Mouse (Mus musculus): ENCODE data around the gene Synrg. TPM values are rescaled to one million over a fixed set of nuclear protein-coding genes. Genes with fewer than 3 reads are reported as not detected.

Synrg gene
- total and polyA plus RNA-seq, 3 experiments: 9.5 to 25.2 (median 15.8) TPM

DNA sequence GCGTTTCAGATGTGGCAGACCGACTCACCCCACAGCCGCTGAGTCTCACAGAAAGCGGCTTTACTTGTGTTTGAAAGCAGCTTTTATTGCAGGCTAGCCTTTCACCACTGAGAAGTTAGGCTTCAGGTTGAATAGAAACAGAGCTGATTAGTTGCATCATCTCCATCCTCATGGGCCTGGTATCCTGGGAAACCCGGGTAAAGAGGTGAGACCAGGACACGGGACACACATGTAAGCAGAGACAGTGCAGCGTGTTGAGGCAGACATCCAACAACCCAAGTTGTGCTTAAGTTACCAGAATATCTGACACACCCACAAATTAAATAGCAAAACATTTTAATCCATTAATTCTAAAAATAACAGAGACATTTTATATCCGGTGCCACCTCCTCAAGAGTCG lies 114.4 kb downstream of the Synrg start:
- peaks cover 27 to 59% of the 10 kb centered on the region in 2 experiments for H3K36me3 ChIP-seq (replicated peaks in 1 of 2; ENCODE audit: control insufficient read depth in 1 of 2, insufficient read depth in 1 of 2, low read length in 1 of 2)
- H3K79me2 ChIP-seq (replicated peaks; ENCODE audit: control insufficient read depth, extremely low read depth, insufficient read depth, poor library complexity, severe bottlenecking): no peaks in the 10 kb centered on the region
- H3K27me3 ChIP-seq (replicated peaks): no peaks in the 10 kb centered on the region
- dilution Hi-C loops (cut with MboI; ENCODE audit: extremely low pct_ligation_motif_present, extremely low pct_unique_long_range_greater_than_20kb, low sequenced_read_pairs) (no loop called here), in situ Hi-C loops (cut with MboI; ENCODE audit: low pct_ligation_motif_present, low pct_unique_long_range_greater_than_20kb, low sequenced_read_pairs) (no loop called here)
- TF ChIP-seq JUND (conservative IDR thresholded peaks at IDR 0.05; ENCODE audit: low read depth, low read length): no peak
- TF ChIP-seq MYC (IDR thresholded peaks at IDR 0.05; ENCODE audit: low read depth, low read length): no peak
- no peak for TF ChIP-seq E2F4 (IDR thresholded peaks at IDR 0.05; ENCODE audit: insufficient replicate concordance, low read depth, low read length)
- TF ChIP-seq MEF2A (IDR thresholded peaks at IDR 0.05; ENCODE audit: borderline replicate concordance, low read depth, low read length): no peak
- no peak for TF ChIP-seq MAX (IDR thresholded peaks at IDR 0.05; ENCODE audit: low read length)
- TF ChIP-seq SMC3 (IDR thresholded peaks at IDR 0.05; ENCODE audit: low read depth, low read length): no peak
- TF ChIP-seq BHLHE40 (IDR thresholded peaks at IDR 0.05; ENCODE audit: low read depth, low read length): no peak
- no peak for TF ChIP-seq RAD21 (IDR thresholded peaks at IDR 0.05; ENCODE audit: low read depth, low read length)
- no peak for TF ChIP-seq USF1 (IDR thresholded peaks at IDR 0.05; ENCODE audit: low read depth, low read length)
- TF ChIP-seq USF2 (conservative IDR thresholded peaks at IDR 0.05; ENCODE audit: low read depth, low read length): no peak
- TF ChIP-seq ELF1 (IDR thresholded peaks at IDR 0.05; ENCODE audit: low read depth, low read length): no peak
- no peak for TF ChIP-seq ZC3H11A (IDR thresholded peaks at IDR 0.05; ENCODE audit: low read depth, low read length)
- no peak overlapping the region for H3K27ac ChIP-seq (ENCODE audit: insufficient read depth, low read depth)
- H3K4me1 ChIP-seq (ENCODE audit: control insufficient read depth in 1 of 2, insufficient read depth in 2 of 2): peaks cover 9 to 19% of the 10 kb centered on the region in 2 experiments
- no peak overlapping the region for H3K9ac ChIP-seq (ENCODE audit: insufficient read depth, low read depth)
- H3K9me3 ChIP-seq (replicated peaks; ENCODE audit: low read length): no peaks in the 10 kb centered on the region
- no peak for DNase-seq (ENCODE audit: extremely low read depth)
- no peak overlapping the region for H3K4me3 ChIP-seq (replicated peaks in 1 of 3; ENCODE audit: low read depth in 2 of 3, low read length in 2 of 3, poor library complexity in 1 of 3)
- H3K4me2 ChIP-seq (ENCODE audit: insufficient read depth, low read depth, poor library complexity, severe bottlenecking): no peak overlapping the region

DNA sequence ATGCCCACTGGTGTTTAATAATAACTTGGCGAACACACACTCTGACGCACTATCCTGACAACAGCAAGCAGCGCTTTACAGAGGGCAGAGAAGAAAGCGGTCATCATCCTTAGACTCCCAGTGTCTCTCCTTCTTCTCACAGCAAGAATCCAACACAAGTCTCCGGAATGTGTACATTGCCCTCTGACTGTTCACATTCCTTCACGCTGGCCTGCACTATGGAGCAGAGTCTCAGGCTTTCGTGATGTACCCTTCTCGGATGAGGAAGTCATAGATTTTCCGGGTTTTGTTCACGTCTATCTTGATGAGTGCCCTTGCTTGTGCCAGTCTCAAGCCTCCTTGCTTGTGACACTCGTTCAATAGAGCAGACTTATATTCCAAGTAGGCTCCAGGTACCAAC lies 115.1 kb downstream of the Synrg start:
- Histone ChIP-seq H3K27ac (ENCODE audit: insufficient read depth, low read depth) (no peak overlapping the region), H3K27me3 (replicated peaks) (no peaks in the 10 kb centered on the region), H3K9me3 (replicated peaks; ENCODE audit: low read length) (no peaks in the 10 kb centered on the region), H3K9ac (ENCODE audit: insufficient read depth, low read depth) (no peak overlapping the region), H3K79me2 (replicated peaks; ENCODE audit: control insufficient read depth, extremely low read depth, insufficient read depth, poor library complexity, severe bottlenecking) (no peaks in the 10 kb centered on the region), H3K4me1 (ENCODE audit: control insufficient read depth in 1 of 2, insufficient read depth in 2 of 2) (peaks cover 4 to 11% of the 10 kb centered on the region in 2 experiments), H3K4me2 (ENCODE audit: insufficient read depth, low read depth, poor library complexity, severe bottlenecking) (no peak overlapping the region), H3K36me3 (replicated peaks in 1 of 2; ENCODE audit: control insufficient read depth in 1 of 2, insufficient read depth in 1 of 2, low read length in 1 of 2) (peaks cover 27 to 67% of the 10 kb centered on the region in 2 experiments), H3K4me3 (replicated peaks in 1 of 3; ENCODE audit: low read depth in 2 of 3, low read length in 2 of 3, poor library complexity in 1 of 3) (no peak overlapping the region)
- TF ChIP-seq CHD2 (IDR thresholded peaks at IDR 0.05; ENCODE audit: low read length) (no peak), MAX (IDR thresholded peaks at IDR 0.05; ENCODE audit: low read length) (no peak), MEF2A (IDR thresholded peaks at IDR 0.05; ENCODE audit: borderline replicate concordance, low read depth, low read length) (no peak), CHD1 (IDR thresholded peaks at IDR 0.05; ENCODE audit: low read depth, low read length) (no peak), CTCF (conservative IDR thresholded peaks at IDR 0.05 in 1 of 2, IDR thresholded peaks at IDR 0.05 in 1 of 2; ENCODE audit: low read depth in 2 of 2, low read length in 2 of 2) (no peak)
- in situ Hi-C loops (cut with MboI; ENCODE audit: low pct_ligation_motif_present, low pct_unique_long_range_greater_than_20kb, low sequenced_read_pairs) (no loop called here), dilution Hi-C loops (cut with MboI; ENCODE audit: extremely low pct_ligation_motif_present, extremely low pct_unique_long_range_greater_than_20kb, low sequenced_read_pairs) (no loop called here)
- DNase-seq (ENCODE audit: extremely low read depth): no peak

Measured in CH12.LX (cell line).